Mouse (Mus musculus): Measurements from ENCODE around the gene Olfr543. TPM values are rescaled to one million over a fixed set of nuclear protein-coding genes. Genes with fewer than 3 reads are reported as not detected.
"Not testable (repeated sequence)": the region's sequence is repeated elsewhere in the genome, so short reads cannot be mapped to it uniquely, and the experiment has no call there.

The Olfr543 gene
- polyA plus RNA-seq, 1 experiment: not detected

DNA sequence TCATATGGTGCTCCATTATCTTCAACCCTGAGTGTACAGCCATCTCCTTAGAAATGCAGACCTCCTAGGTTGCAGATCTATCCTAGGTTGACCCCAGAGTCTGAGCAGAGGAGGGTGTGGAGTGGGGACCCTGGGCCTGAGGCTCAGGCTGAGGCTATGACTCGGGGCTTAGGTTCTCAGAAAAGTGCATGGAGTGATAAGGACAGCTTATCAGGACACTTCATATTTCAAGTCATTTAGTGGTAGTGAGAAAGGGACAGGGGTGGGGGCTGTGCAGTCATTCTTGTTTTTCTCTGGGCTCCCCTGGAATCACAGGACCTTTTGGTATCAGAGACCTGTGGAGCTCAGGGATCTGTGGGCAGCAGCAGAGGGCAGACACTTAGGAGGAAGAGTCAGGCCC, 4.6 kb upstream of the Olfr543 start:
- TF ChIP-seq POLR2A (IDR thresholded peaks at IDR 0.05; ENCODE audit: low read depth, low read length): no peak
- no peak for TF ChIP-seq CTCF (conservative IDR thresholded peaks at IDR 0.05; ENCODE audit: insufficient read depth, insufficient read length, low read depth, low read length)
- 88% methylated on average over 1 of the region's 1 CpGs for WGBS
- H3K4me1 ChIP-seq (ENCODE audit: control insufficient read depth, insufficient read depth, low read length): no peaks in the 10 kb centered on the region
- no peak for DNase-seq
- H3K36me3 ChIP-seq (ENCODE audit: control insufficient read depth, insufficient read depth, low read length): no peaks in the 10 kb centered on the region
- no peak overlapping the region for H3K27ac ChIP-seq (ENCODE audit: insufficient read depth, low read depth, low read length)
- no peaks in the 10 kb centered on the region for H3K27me3 ChIP-seq (replicated peaks; ENCODE audit: control insufficient read depth, insufficient read depth, low read length)
- no peak overlapping the region for H3K4me3 ChIP-seq (ENCODE audit: insufficient read depth, low read depth, low read length)

DNA sequence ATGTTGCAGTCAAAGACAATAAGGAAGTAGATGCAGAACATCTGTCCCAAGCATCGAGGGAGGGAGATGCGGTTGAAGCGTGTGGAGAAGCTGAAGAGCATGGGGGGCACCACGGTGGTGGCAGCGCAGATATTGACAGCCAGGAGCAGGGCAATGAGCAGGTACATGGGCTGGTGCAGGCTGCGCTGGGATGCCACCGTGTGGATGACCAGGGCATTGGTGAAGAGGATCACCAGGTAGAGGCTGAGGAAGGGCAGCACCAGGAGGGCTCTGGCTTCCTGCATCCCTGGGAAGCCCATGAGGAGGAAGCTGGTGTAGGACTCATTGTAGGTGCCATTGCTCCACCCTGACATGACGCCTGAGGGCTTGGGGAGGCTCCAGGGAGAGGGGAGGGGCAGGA, 3.3 kb upstream of the Olfr543 start:
- H3K4me1 ChIP-seq (ENCODE audit: control insufficient read depth, insufficient read depth, low read length); H3K4me3 ChIP-seq (ENCODE audit: insufficient read depth, low read depth, low read length); H3K27me3 ChIP-seq (replicated peaks; ENCODE audit: control insufficient read depth, insufficient read depth, low read length); H3K36me3 ChIP-seq (ENCODE audit: control insufficient read depth, insufficient read depth, low read length); H3K27ac ChIP-seq (ENCODE audit: insufficient read depth, low read depth, low read length); DNase-seq: not testable (repeated sequence)
- 73% methylated on average over 8 of the region's 8 CpGs for WGBS

DNA sequence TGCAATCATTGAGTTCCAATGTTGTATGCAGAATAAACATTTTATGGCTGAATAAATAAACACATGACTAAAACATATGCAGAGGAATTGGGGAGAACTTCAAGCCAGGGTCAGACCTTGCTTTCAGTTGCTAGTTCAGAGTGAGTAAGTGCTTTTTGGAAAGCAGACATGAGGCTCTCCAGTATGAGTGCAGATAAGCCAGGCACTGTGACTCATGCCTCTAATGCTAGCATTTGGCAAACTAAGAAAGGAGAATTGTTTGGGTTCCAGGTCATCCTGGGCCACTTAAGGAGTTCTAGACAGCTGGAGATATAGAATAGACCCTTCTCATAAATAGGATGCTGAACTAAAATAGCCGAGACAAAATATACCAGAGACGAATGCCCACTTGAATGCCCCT, 2.2 kb upstream of the Olfr543 start:
- DNase-seq: no peak
- Histone ChIP-seq H3K27ac (ENCODE audit: insufficient read depth, low read depth, low read length) (no peak overlapping the region), H3K36me3 (ENCODE audit: control insufficient read depth, insufficient read depth, low read length) (no peaks in the 10 kb centered on the region), H3K4me1 (ENCODE audit: control insufficient read depth, insufficient read depth, low read length) (no peaks in the 10 kb centered on the region), H3K4me3 (ENCODE audit: insufficient read depth, low read depth, low read length) (no peak overlapping the region), H3K27me3 (replicated peaks; ENCODE audit: control insufficient read depth, insufficient read depth, low read length) (no peaks in the 10 kb centered on the region)
- 94% methylated on average over 2 of the region's 2 CpGs for WGBS
- no peak for TF ChIP-seq CTCF (conservative IDR thresholded peaks at IDR 0.05; ENCODE audit: insufficient read depth, insufficient read length, low read depth, low read length)
- TF ChIP-seq POLR2A (IDR thresholded peaks at IDR 0.05; ENCODE audit: low read depth, low read length): no peak

DNA sequence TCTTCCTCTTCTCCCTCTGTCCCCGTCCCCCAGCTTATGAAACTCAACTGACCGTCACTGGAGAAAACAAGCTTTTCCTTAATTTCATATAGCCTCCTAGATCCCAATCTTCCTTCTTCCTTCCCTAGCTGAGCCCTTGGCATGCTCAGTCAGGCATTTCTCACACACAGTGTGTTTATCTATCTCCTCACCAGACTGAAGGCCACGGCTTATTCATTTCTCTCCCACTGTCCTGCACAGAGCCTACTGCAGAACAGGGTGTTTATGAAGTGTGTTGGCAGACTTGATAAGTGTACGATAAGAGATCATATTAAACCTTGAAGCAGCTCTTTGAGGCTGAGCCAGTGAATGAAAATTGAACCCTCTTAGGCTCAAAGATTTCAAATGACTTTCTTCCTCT, 658 bp downstream of the Olfr543 start:
- 55% methylated on average over 4 of the region's 4 CpGs for WGBS
- DNase-seq: no peak
- Histone ChIP-seq H3K4me1 (ENCODE audit: control insufficient read depth, insufficient read depth, low read length) (no peaks in the 10 kb centered on the region), H3K4me3 (ENCODE audit: insufficient read depth, low read depth, low read length) (no peak overlapping the region), H3K27ac (ENCODE audit: insufficient read depth, low read depth, low read length) (no peak overlapping the region), H3K27me3 (replicated peaks; ENCODE audit: control insufficient read depth, insufficient read depth, low read length) (no peaks in the 10 kb centered on the region), H3K36me3 (ENCODE audit: control insufficient read depth, insufficient read depth, low read length) (no peaks in the 10 kb centered on the region)
- TF ChIP-seq CTCF (conservative IDR thresholded peaks at IDR 0.05; ENCODE audit: insufficient read depth, insufficient read length, low read depth, low read length) (no peak), POLR2A (IDR thresholded peaks at IDR 0.05; ENCODE audit: low read depth, low read length) (no peak)

DNA sequence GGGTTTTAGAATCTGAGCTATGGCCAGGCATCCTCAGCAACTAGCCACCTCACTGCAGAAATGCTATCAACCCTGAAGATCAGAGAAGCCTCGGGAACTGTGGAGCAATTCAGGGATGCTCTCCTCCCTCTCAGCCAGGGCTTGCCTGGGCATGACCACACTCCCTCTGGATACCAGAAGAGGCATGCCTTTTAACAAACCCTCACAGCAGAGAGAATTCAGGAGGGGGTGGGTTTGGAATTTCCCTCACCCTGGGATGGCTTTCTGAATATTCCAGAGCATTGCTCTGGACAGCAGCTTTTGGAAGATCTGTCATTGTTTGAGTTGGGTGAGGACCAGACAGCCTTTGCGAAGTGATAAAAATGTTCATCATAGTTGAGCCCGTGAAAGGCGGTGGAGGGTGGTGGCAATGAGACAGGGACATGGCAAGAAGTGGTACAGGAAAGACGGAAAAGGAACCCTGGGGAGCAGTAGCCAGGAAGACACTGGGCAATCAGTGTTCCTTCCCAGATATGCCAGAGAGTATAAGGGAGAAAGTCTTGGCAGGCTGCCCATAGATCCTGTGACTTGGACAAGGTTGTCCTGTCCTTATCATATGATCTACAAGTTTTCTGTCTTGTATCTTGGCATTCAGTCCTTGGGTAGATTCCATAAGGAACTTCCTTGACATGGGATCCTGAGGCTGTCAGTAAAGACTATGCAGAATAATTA, 2.0 kb downstream of the Olfr543 start:
- Histone ChIP-seq H3K36me3 (ENCODE audit: control insufficient read depth, insufficient read depth, low read length) (no peaks in the 10 kb centered on the region), H3K4me1 (ENCODE audit: control insufficient read depth, insufficient read depth, low read length) (no peaks in the 10 kb centered on the region), H3K27me3 (replicated peaks; ENCODE audit: control insufficient read depth, insufficient read depth, low read length) (no peaks in the 10 kb centered on the region), H3K27ac (ENCODE audit: insufficient read depth, low read depth, low read length) (peak overlapping the region; percentile 16), H3K4me3 (ENCODE audit: insufficient read depth, low read depth, low read length) (no peak overlapping the region)
- peak; percentile 78 for DNase-seq
- WGBS: 44% methylated on average over 5 of the region's 5 CpGs
- TF ChIP-seq POLR2A (IDR thresholded peaks at IDR 0.05; ENCODE audit: low read depth, low read length) (no peak), CTCF (conservative IDR thresholded peaks at IDR 0.05; ENCODE audit: insufficient read depth, insufficient read length, low read depth, low read length) (no peak)

DNA sequence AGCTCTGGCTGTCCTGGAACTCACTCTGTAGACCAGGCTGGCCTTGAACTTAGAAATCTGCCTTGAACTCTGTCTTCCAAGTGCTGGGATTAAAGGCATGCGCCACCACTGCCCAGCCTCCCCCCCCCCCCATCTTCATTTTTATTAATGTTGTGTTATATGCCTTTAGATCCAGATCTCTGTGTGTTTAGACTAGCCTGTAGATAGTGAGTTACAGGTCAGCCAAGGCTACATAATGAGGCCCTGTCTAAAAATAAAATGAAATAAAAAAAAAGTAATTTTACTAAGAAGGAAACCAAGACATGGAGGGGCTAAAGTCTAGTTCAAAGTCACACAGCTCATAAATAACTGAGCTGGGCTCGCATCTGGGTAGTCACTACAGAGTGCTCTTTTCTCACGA, 2.6 kb downstream of the Olfr543 start:
- Histone ChIP-seq H3K27me3 (replicated peaks; ENCODE audit: control insufficient read depth, insufficient read depth, low read length) (no peaks in the 10 kb centered on the region), H3K4me3 (ENCODE audit: insufficient read depth, low read depth, low read length) (no peak overlapping the region), H3K4me1 (ENCODE audit: control insufficient read depth, insufficient read depth, low read length) (no peaks in the 10 kb centered on the region), H3K27ac (ENCODE audit: insufficient read depth, low read depth, low read length) (no peak overlapping the region), H3K36me3 (ENCODE audit: control insufficient read depth, insufficient read depth, low read length) (no peaks in the 10 kb centered on the region)
- WGBS: 55% methylated on average over 3 of the region's 3 CpGs
- DNase-seq: no peak
- no peak for TF ChIP-seq POLR2A (IDR thresholded peaks at IDR 0.05; ENCODE audit: low read depth, low read length)
- TF ChIP-seq CTCF (conservative IDR thresholded peaks at IDR 0.05; ENCODE audit: insufficient read depth, insufficient read length, low read depth, low read length): no peak

DNA sequence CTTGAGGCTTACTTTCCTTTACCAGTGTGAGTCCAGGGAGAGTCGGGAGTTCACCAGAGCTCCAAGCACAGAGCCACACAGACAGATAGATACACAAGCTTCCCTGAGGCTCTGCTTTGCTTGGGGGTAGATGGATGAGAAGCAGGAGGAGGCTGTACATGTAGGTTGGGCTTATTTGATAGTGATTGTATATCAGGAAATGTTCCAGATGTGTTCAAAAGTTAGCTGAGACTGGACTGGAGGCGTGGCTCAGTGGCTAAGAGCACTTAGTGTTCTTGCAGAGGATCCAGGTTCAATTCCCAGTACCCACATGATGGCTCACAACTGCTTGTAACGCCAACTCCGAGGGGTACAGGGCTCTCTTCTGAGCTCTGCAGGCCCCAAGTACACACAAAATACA, 3.1 kb downstream of the Olfr543 start:
- WGBS: 95% methylated on average over 4 of the region's 4 CpGs
- Histone ChIP-seq H3K27me3 (replicated peaks; ENCODE audit: control insufficient read depth, insufficient read depth, low read length) (no peaks in the 10 kb centered on the region), H3K27ac (ENCODE audit: insufficient read depth, low read depth, low read length) (no peak overlapping the region)

More for the DNA sequence above, 3.1 kb downstream of the Olfr543 start:
- no peak for DNase-seq
- no peak overlapping the region for H3K4me3 ChIP-seq (ENCODE audit: insufficient read depth, low read depth, low read length)
- no peaks in the 10 kb centered on the region for H3K4me1 ChIP-seq (ENCODE audit: control insufficient read depth, insufficient read depth, low read length)
- no peaks in the 10 kb centered on the region for H3K36me3 ChIP-seq (ENCODE audit: control insufficient read depth, insufficient read depth, low read length)
- no peak for TF ChIP-seq CTCF (conservative IDR thresholded peaks at IDR 0.05; ENCODE audit: insufficient read depth, insufficient read length, low read depth, low read length)

Data from kidney, adult 2 months (tissue).